Mouse (Mus musculus) right cerebral cortex, postnatal 14 days (tissue): ENCODE data around the gene Gsk3b.
"Not testable (repeated sequence)": the region's sequence is repeated elsewhere in the genome, so short reads cannot be mapped to it uniquely, and the experiment has no call there.

Source experiments
- DNase-seq: peaks from one replicate; pipeline ENCODE4 v3.0.0; 2022

Gsk3b gene

DNA sequence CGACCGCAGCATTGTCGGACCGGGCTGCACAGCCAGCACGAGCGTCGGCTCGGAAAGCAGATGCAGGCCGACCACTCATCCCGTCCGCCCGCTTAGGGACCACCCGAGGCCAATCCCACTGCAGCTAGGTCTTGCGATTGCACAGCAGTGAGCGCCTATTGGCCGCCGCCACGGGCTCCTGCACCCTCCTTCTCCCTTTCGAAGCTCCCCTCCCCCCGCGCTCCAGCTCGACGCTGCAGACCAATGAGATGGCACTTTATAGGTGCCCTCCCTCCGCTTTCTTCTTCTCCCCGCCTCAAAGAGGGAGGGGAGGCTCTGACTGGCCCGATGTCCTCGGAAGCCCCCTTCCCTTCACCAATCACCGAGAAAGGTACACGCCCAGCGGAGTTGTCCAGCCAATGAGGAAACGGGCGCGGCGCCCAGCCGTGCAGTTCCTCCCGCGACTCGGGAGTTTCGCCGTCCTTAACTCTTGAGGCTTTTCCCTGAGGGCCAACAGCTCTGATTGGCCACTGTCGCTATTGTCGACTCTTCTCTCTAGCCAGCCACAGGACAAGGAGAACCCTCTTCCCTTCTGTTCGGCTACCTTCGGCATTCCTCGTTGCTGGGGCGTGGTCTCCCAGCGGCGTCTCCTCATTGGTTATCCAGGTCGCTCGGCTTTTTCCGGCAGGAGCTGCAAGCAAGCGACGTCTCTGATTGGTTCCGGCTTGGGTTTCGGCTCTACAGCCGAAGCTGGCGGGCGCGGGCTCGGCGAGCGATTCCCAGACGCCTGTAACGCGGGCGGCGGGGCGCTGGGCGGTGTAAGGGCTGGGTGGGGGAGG is at the start of gene Gsk3b:
Gene Gsk3b (plus strand): TSS at position 373 of the 818 bp plus-strand sequence.
- peak; percentile 99 for DNase-seq

DNA sequence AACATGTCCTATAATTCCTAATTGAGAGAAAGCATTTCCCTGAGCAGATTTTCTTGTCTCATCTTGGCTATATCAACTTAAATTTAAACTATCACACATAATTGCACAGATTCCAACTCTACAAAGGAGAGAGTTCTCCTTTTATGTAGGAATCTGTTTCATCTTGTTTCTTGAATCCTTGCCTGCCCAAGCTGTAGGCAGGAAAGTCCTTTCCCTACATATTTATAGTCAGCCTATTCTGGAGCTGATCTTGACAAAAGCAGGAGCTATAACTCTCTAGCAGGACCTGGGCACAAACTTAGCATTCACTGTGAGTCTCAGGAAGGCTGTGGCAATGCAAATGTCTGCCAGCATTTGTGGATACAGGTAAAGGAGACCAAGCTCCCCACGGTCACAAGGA is 46.6 kb upstream of the Gsk3b start:
- DNase-seq, result no peak

DNA sequence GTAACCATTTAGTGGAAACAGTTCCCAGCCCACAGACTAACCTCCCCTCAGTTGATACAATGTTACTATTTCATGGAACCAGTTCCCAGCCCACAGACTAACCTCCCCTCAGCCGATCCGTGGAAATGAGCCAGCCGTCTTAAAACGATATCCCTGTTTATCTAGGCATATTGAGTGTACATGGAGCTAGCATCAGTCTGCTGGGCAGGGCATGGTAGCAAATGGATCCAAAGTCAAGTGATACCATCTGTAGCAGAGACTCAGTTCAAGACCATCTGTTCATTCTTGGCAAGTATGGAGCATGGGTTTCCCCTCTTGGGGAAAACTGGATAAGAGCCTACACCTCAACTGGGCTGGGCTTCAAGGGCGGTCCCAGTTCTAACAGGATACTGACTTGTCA is 44.2 kb upstream of the Gsk3b start:
- DNase-seq, result peak; percentile 13

DNA sequence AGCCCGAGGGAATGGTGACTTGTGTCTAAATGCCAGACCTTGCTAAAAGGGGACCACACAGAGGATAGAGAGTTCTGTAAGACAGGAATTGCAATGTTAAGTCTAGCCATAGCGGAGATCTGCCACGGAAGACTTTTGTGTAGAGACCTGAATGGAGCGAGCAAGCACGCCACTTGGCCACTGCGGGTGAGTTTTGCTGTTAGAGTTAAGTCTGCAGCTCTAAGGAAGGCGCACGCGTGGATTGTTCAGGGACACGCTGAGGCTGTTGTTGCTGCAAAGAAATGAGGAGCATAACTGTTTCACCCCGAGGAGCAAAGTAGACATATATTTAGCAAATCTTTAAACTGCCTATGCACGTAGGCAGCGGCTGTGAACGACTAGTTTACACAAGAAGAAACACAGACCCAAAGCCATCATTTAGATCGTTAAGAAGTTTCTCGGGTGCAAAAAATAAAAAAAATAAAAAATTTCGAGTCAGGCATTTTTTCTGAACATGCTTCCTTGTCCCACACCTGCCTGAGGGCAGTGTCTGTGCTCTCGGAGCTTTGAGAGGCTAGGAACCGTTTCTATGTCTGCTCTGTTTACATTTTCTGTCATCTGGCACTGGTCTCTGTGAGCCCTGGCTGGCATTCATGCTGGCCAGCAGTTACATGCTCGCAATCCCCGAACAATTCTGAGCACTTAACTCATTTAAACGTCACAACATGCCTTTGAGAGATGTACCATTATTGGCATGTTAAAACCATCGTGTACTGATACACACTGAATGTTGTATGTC is 40.8 kb upstream of the Gsk3b start:
- peak; percentile 21 for DNase-seq

DNA sequence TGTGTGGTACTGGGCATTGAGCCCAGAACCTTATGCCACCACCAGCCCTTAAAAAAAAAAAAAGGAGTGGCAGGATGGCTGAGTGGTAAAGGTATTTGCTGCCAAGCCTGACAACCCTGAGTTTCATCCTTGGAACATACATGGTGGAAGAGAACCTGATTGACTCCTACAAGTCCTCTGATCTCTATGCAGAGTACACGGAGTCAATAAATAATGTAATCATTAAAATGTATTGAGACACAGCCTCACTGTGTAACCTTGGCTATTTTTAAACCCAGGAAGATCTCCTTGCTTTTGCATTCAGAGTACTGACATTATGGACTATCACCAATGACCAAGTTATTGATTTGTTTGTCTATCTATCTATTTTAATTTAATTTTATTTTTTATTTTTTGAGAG is 30.9 kb upstream of the Gsk3b start:
- DNase-seq, result no peak

DNA sequence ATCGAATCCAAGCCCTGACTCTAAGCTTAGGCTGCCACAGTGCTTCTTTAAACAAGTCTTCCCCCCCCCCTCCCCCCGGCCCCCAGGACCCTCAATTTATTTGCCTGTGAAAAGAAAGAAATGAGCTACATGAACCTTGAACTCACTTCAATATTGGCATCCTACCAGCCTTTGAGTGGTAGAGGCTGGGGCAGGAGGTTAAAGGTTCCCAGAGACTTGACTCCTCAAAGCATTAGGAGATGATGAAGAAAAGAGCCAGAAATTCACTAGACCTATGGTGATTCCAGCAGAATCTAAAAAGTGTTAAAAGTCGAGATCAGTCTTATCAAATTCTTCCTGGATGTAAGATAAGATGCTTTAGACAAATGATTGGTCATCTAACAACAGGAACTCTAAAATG is 30.0 kb upstream of the Gsk3b start:
- DNase-seq, result no peak

DNA sequence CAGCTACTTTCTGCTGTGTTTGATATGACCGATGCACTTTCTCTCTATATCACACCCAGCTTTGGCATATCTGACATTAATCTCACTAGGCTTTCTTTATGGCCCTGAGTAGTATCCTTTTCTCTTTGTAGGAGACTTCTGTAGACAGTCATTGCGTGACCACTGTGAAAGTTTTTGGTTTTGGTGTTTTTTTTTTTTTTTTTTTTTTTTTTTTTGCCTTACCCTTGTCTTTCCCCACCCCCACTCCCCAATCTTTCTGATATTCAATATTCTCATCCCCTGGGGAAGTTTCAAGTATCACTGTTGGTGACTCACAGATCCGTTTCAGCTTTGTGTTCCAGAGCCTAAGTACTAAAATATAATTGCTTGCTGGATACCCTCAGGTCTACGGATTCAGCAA is 29.2 kb upstream of the Gsk3b start:
- no peak for DNase-seq

DNA sequence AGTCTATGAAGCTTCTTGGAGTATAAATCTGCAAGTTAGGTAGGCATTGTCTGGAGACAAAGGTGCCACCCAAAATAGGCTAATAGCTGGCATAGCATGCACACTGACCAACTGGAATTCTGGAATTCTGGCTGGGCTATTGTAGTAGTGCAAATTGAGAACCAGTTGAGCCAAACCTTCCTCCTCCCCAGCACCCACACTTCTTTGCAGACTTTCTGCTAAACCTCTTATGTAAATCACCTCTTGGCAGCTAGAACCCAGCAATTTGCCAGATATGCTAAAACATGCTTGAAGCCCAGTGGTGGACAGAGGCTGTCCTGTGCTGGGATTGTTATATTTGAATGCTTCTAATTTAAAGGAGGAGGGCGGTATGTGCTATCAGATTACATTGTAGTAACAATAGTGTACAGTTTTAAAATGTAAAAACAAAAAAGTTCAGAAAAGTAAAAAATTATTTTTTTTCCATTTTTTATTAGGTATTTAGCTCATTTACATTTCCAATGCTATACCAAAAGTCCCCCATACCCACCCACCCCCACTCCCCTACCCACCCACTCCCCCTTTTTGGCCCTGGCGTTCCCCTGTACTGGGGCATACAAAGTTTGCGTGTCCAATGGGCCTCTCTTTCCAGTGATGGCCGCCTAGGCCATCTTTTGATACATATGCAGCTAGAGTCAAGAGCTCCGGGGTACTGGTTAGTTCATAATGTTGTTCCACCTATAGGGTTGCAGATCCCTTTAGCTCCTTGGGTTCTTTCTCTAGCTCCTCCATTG is 14.8 kb upstream of the Gsk3b start:
- not testable (repeated sequence) for DNase-seq

DNA sequence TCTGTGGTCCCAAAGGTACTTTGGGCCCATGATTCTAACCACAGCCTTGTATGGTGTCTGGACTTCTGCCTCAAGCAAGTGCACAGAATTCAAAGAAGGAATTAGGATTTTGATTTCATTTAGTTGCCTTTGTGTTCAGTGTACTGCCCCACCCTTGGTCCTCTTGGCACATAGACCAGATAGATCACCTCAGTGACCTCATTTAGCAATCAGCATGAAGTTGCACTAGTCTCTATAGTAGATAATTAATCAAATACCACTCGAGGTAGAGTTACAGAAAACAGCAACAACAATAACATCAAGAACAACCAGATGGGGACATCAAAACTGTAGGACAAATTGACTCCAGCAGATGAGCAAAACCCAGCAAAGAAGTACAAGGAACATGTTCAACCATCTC is 8.6 kb upstream of the Gsk3b start:
- no peak for DNase-seq

DNA sequence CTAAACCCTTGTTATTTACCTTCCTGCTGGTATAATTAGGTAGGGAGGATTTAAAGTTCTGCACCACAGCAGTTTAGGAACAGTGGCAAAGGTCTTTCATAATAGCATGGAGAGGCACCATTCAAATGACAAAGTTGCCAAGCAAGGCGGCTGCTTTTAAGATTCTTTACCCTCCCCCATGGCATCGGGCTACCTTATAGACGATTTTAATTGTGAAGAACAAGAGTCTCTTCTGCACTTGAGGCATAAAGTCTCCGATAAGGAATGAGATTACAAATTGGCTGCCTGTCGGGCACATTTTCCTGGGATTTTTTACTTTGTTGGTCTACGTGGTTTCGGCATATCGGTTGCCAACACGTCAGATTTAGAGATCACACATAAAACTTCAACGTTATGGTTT is 1.6 kb upstream of the Gsk3b start:
- no peak for DNase-seq

DNA sequence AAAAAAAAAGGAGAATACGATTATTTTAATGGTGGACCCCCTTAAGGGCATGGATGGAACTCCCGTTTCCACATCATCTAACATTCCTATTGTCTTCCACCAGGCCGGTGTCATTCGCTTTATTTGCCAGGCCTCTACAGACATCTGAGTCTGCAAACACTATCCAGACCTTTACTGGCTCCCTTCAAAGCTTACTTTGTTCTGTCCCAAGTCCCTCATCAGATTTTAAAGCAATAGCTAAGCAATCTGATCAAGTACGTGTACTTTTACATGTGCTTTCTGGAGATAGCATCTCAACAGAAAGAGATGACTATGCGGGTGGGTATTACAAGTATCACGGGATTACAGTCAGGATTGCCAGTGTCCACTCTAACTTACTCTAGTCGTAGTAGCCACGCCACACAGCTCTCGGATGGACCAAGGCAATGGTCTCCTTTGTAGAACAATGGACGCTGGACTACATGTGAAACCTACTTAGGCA is 1.1 kb upstream of the Gsk3b start:
- DNase-seq, result no peak

DNA sequence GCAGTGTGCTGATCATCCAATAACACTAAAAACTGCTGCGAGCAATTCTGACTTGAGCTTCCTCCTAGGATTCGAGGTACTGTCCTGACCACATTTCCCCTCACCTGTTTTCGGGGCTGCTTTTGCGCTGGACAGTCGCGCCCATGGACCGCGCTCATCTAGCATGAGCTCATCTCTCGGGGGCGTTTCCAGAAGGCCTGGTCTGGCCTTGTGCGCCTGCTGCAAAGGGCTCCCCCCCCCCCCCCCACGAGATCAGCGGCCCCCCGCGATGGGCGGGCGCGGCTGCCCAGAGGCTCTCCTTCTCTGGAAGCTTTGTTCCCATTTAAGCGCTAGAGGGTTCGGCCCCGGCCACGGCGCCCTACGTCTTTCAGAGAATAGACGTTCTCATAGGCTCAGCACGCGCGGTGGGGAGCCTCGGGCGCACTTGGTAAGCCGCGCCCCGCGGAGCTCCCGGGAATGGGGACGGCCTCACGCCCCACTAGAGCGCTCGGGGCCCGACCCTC is 624 bp upstream of the Gsk3b start:
- no peak for DNase-seq

DNA sequence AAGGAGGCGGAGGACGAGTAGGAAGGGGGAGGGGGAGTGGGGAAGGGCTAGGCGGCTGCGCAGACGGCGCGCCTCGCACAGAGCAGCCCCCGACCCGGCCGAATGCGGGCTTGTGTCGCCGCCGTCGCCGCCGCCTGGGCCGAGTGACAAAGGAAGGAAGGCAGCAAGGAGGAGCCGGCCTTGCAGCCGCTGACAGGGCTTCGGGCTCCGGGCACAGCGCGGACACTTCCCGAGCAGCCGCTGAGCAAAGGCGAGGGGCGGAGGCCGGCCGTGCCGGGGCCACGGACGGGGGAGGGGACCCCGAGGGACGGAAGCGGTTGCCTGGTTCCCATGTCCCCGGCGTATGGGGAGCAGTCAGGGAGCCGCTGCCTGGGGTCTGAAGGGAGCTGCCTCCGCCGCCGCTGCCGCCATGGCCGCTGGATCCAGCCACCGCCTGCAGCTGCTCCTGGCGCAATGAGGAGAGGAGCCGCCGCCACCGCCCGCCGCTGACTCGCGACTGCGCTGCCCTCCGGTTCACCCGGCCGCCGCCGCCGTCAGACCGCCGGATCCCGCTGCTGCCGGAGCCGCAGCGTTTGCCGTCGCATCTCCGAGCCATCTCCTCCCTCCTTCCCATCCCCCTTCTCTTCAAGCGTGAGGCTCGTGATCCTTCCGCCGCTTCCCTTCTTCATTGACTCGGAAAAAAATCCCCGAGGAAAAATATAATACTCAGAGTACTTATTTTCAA is 808 bp downstream of the Gsk3b start:
- no peak for DNase-seq

DNA sequence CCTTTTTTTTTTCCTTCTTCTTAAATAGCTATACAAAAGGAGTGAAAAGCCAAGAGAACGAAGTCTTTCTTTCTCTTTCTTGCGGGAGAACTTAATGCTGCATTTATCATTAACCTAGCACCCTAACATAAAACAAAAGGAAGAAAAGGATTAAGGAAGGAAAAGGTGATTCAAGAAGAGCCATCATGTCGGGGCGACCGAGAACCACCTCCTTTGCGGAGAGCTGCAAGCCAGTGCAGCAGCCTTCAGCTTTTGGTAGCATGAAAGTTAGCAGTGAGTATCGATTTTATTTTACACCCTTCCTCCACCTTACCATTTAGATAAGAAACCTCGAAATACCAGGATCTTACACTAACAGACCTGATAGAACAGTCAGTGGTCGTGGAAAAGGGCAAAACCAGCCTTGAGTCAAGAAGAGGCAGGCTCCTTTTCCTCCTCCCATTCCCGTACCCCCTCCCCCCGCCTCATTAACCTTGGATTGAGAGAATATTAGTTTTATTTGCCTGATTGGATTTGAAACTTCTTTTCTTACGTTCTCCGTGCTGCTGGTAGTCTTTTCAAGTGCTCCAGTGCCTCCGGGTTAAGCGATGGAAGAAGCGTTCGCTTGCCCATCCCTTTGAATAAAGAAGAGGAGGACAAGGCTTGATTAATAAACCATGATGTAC is 1.7 kb downstream of the Gsk3b start:
- no peak for DNase-seq

DNA sequence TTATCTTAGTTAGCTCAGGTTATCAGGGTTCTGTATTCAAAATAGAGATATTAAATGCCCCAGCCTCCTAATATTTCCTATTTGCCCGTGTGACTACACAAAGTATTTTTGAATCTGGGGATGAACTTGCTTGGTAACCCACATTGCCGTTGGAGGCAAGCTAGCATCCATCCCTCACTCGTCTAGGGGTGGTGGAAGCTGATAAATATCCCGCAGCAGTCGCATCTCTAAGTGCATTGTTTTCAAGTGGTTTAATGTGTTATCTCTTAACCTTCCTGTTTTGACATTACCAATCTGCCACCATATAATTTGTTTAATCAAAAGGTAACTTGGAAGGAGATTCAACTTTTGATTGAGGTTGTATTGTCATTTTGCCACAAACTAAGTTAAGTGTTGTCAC is 2.2 kb downstream of the Gsk3b start:
- DNase-seq, result no peak

DNA sequence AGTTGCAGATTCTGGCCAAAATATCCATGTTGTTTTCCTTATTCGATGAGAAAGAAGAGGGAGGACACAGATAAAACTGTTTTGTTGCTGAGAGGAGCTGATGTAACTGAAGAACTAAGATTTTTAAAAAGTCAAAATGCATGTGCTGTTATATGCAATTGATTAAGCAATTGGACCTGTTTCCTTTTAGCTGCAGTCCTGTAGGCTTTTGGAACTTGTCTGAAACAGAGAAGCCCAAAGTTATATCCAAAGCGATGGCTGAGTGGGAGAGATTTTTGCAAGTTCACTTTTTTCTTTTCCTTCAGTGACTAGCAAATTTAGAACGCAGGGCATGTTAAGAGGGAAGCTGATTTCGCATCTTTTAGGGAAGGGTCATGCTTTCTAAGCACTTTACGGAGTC is 2.9 kb downstream of the Gsk3b start:
- DNase-seq, result no peak

DNA sequence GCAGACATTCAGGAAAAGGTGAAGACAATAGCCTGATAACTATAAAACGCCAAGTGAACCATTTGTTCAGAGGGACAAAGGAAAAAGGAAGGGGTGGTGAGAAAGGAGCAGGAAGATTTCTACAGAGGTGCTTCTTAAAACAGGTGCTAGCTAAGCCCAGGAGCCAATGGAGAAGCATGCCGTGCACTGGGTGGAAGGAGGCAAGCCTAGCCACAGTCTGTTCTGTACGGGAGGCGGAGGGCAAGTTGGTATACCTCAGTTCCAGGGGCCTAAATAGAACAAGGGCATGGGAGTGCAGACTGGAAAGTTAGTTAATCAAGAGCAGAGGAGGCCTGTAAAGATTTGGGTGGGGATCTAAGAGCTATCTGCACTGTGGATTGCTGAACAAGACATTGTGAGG is 3.8 kb downstream of the Gsk3b start:
- DNase-seq, result no peak

DNA sequence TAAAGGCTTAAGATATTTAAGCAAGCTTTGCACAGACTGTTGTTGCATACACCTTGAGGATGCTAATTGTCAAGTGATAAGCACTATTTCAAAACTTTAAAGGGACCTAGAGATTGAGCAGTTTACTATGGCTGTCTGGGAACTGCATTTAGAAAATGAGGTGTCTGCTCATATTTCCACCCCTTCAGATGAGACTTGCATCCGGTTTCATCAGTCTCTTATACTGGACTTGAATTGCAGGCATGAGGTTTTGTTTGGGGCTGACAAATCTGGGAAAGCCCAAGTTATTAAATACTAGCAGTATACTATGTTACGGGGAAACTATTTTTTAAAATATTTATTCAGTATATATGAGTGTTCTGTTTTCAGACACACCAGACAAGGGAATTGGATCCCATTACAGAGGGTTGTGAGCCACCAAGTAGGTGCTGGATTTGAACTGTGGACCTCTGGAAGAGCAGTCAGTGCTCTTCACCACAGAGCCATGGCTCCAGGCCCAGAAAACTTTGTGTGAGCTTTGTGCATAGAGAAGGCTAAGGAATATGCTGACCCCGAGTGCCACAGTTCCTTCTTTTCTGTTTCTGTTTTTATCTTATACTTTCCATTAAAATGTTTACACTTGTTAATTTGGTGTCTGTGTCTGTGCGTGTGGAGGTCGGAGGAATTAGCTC is 6.5 kb downstream of the Gsk3b start:
- DNase-seq, result no peak

DNA sequence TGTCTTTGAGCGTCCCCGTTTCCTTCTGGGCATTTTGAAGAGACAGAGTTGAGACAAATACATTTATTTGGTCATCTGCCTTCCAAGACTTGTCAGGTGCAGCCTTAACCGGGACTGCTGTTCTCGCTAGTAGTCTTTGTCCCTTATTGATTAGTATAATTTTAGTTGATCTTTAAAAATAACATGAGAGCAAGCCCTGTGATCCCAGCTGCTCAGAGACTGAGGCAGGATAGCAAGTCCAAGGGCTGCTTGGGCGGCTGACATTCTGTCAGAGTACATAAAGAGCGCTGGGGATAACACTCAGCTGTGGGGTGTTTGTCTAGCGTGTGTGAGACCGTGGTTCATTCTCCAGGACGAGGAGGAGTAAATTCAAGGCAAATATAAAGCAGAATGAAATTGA is 8.7 kb downstream of the Gsk3b start:
- DNase-seq, result no peak

DNA sequence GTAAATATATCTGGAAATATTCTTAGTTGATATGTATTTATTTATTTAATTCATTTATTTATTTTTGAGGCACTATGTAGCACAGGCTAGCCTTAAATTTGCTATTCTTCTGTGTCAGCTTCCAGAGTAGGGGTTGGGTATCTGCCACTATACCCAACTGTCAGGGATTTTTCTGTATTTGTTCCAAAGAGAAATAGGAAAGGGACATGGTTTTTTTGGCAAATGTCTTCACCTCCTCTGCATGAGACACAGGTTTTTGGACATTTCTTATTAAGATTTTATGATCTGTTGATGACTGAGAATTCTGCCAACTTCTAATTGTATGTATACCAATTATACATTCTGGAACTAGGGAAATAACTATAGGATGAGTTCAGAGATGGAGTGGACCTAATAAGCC is 10.5 kb downstream of the Gsk3b start:
- no peak for DNase-seq

DNA sequence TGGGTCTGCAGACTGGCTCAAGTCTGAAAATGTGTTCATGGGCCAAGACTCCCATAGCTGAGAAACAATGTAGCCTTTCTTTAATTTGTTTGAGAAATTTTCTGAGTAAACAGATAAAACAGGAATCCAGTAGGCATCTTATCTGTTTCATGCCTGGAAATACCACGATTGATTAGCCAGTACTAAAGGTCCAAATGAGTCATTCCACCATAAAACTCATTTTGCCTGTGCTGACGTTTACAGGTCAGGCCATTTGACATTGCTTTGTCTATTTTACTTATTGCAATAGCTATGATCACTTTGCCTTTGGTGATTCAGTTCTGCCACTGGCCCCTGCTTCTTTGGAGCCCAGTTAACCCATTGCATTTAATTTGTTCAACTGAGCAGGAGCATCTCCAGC is 11.8 kb downstream of the Gsk3b start:
- DNase-seq, result no peak
